Mouse (Mus musculus) hindbrain, embryonic 16.5 days (tissue): Measurements from ENCODE around the gene Tmem8. TPM values are rescaled to one million over a fixed set of nuclear protein-coding genes. Genes with fewer than 3 reads are reported as not detected.
"Not testable (repeated sequence)": the region's sequence is repeated elsewhere in the genome, so short reads cannot be mapped to it uniquely, and the experiment has no call there.

ENCODE experiments used
- ATAC-seq: fragments of 200-750 bp; cut with Nextera tagmentation; 2 replicates; pipeline ENCODE4 v1.8.0; 2017; ENCODE audit warnings: moderate TSS enrichment, moderate library complexity
- H3K27ac ChIP-seq: fragments of 300-500 bp; sonication (generic); 2 replicates; pipeline ENCODE4 v1.5.1; 2014; ENCODE audit warnings: low read depth, mild to moderate bottlenecking, control low read depth, low read length, moderate library complexity
- H3K27me3 ChIP-seq: fragments of 300-500 bp; sonication (generic); replicated peaks from 2 replicates; pipeline ENCODE4 v1.6.1; 2014; ENCODE audit warnings: low read length; ENCODE audit not compliant: control insufficient read depth, insufficient read depth
- H3K36me3 ChIP-seq: fragments of 300-500 bp; sonication (generic); 2 replicates; pipeline ENCODE4 v1.6.1; 2014; ENCODE audit warnings: mild to moderate bottlenecking, low read length, moderate library complexity, mixed read lengths; ENCODE audit not compliant: control insufficient read depth, insufficient read depth
- H3K4me1 ChIP-seq: fragments of 300-500 bp; sonication (generic); 2 replicates; pipeline ENCODE4 v1.6.1; 2014; ENCODE audit warnings: low read depth, low read length; ENCODE audit not compliant: control insufficient read depth, insufficient read depth
- H3K4me2 ChIP-seq: fragments of 300-500 bp; sonication (generic); 2 replicates; pipeline ENCODE4 v1.6.1; 2014; ENCODE audit warnings: mild to moderate bottlenecking, low read length, control low read depth, moderate library complexity
- H3K4me3 ChIP-seq: fragments of 300-500 bp; sonication (generic); 2 replicates; pipeline ENCODE4 v1.5.1; 2014; ENCODE audit warnings: mild to moderate bottlenecking, low read length, control low read depth, moderate library complexity
- H3K9ac ChIP-seq: fragments of 300-500 bp; sonication (generic); 2 replicates; pipeline ENCODE4 v1.6.1; 2014; ENCODE audit warnings: low read depth, mild to moderate bottlenecking, control low read depth, low read length, moderate library complexity
- H3K9me3 ChIP-seq: fragments of 300-500 bp; sonication (generic); 2 replicates; pipeline ENCODE4 v1.6.1; 2014; ENCODE audit warnings: mild to moderate bottlenecking, low read length, moderate library complexity; ENCODE audit not compliant: control insufficient read depth
- WGBS: fragments of 180-500 bp; shearing (Covaris S2); extraction: QIAGEN DNeasy Blood & Tissue Kit; methylation state at CpG from one replicate; pipeline ENCODE4 v1.1.7; 2014; 5-methylcytosine and 5-hydroxymethylcytosine counted together
- polyA plus RNA-seq: library from polyadenylated mRNA; unstranded; fragments of >200 nt; fragmentation: Nextera tagmentation; extraction: Ambion mirVana; gene quantifications from 2 replicates; pipeline ENCODE4 v1.2.1, GENCODE M21; 2015

Gene Tmem8
- polyA plus RNA-seq, 1 experiment from 2014 or later: 4.0 TPM

- no peaks in the 10 kb centered on the region for H3K36me3 ChIP-seq
- H3K27ac ChIP-seq: no peak overlapping the region
- H3K9ac ChIP-seq: no peak overlapping the region
- no peak overlapping the region for H3K4me2 ChIP-seq
- 67% methylated on average over 4 of the region's 4 CpGs for WGBS
- H3K9me3 ChIP-seq: no peaks in the 10 kb centered on the region
- H3K4me1 ChIP-seq: no peaks in the 10 kb centered on the region
- no peaks in the 10 kb centered on the region; the same call in 1 of the 2 replicates for H3K27me3 ChIP-seq
- no peak overlapping the region for H3K4me3 ChIP-seq
- no peak for ATAC-seq
Measured at GRCm38 (mm10) chr17:26105619-26106018, 7.5 kb upstream of the Tmem8 start.

DNA sequence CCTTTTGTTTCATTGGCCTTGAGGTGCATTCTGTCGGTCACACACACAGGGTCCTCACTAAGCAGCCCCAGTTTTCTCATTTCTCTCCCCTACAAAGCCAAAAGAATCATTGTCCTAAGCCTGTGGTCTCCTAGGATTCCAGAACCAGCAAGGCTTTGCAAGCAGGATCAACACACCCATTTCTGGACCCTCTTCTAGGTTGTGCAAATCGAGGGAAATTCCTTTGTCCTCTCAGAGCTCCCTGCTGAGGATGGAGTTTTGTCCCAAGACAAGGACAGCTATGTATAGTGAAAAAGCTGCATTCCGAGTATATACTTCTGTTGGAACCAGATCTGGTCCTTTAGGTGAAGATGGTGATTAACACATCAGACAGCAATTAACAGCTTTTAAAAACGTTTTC is 2.9 kb upstream of the Tmem8 start:
- H3K36me3 ChIP-seq: no peaks in the 10 kb centered on the region
- no peak for ATAC-seq
- no peak overlapping the region for H3K4me3 ChIP-seq
- peaks cover 9% of the 10 kb centered on the region for H3K4me1 ChIP-seq
- no peak overlapping the region for H3K27ac ChIP-seq
- H3K27me3 ChIP-seq: peaks cover 11% of the 10 kb centered on the region
- 18% methylated on average over 4 of the region's 4 CpGs for WGBS
- no peak overlapping the region for H3K9ac ChIP-seq
- H3K9me3 ChIP-seq: no peaks in the 10 kb centered on the region
- no peak overlapping the region for H3K4me2 ChIP-seq

DNA sequence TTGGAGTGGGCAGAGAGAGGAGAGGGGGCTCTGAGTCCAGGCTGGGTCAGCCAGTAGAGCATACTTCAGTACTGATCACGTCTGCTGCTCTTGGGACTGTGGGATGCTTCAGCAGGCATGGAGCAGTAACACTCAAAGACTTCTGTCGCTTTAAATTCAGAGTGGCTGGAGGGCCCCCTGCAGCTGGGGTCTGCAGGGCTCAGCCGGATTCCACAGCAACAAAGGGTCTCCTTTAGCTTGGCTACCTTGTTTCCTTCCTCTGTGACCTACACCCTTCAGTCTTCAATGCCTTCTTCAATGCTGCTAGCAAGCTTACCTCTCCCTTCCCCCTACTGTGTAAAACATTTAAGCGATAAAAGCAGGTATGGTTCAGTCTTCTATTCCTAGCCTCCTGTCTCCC is 2.1 kb upstream of the Tmem8 start:
- Histone ChIP-seq H3K27me3 (peaks cover 20% of the 10 kb centered on the region), H3K9ac (no peak overlapping the region), H3K27ac (no peak overlapping the region), H3K4me2 (no peak overlapping the region), H3K9me3 (no peaks in the 10 kb centered on the region), H3K36me3 (no peaks in the 10 kb centered on the region), H3K4me3 (no peak overlapping the region), H3K4me1 (peaks cover 9% of the 10 kb centered on the region)
- WGBS: 4% methylated on average over 4 of the region's 4 CpGs
- no peak for ATAC-seq

DNA sequence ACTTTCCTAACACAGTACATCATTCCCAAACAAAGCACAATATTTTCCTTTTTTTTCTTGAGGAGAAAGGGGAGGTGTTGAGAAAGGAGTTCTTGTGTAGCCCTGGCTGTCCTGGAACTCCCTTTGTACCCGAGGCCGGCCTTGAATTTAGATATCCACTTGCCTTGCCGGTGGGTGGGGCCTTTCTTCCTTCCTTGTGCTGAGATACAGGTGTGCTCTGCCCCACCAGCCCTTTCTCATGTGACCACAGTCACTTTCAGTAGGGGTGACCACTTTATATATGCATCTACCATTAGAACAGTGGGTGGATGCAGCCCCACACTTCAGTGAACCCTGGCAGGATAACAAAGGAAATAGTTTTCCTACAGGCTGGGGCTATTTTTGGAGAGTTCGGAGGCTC is 1.4 kb upstream of the Tmem8 start:
- Histone ChIP-seq H3K27me3 (peaks cover 24% of the 10 kb centered on the region), H3K9ac (no peak overlapping the region), H3K9me3 (no peaks in the 10 kb centered on the region), H3K4me1 (peaks cover 9% of the 10 kb centered on the region), H3K4me3 (no peak overlapping the region), H3K4me2 (no peak overlapping the region), H3K36me3 (no peaks in the 10 kb centered on the region), H3K27ac (no peak overlapping the region)
- WGBS: 28% methylated on average over 4 of the region's 4 CpGs
- ATAC-seq: no peak

- peak overlapping the region; percentile 90 for H3K4me2 ChIP-seq
- H3K9ac ChIP-seq: peak overlapping the region; percentile 94
- no peaks in the 10 kb centered on the region for H3K9me3 ChIP-seq
- H3K27ac ChIP-seq: no peak overlapping the region
- H3K36me3 ChIP-seq: no peaks in the 10 kb centered on the region
- peak overlapping the region; percentile 71 for H3K4me3 ChIP-seq
- 0 out of 2 replicates have a peak, but pooled peaks have one; percentile 3 for ATAC-seq
- WGBS: 18% methylated on average over 14 of the region's 14 CpGs
- H3K27me3 ChIP-seq: peaks cover 30% of the 10 kb centered on the region
- peaks cover 9% of the 10 kb centered on the region for H3K4me1 ChIP-seq
Measured at GRCm38 (mm10) chr17:26112751-26113150, 348 bp upstream of the Tmem8 start.

GRCm38 (mm10) chr17:26114061-26114460 is 962 bp downstream of the Tmem8 start:
- no peaks in the 10 kb centered on the region for H3K9me3 ChIP-seq
- H3K4me2 ChIP-seq: peak overlapping the region; percentile 90
- H3K27ac ChIP-seq: no peak overlapping the region
- H3K36me3 ChIP-seq: no peaks in the 10 kb centered on the region
- H3K27me3 ChIP-seq: peaks cover 34% of the 10 kb centered on the region
- 9% methylated on average over 8 of the region's 8 CpGs for WGBS
- H3K4me1 ChIP-seq: peaks cover 9% of the 10 kb centered on the region
- no peak for ATAC-seq
- H3K4me3 ChIP-seq: peak overlapping the region; percentile 71
- H3K9ac ChIP-seq: peak overlapping the region; percentile 94

DNA sequence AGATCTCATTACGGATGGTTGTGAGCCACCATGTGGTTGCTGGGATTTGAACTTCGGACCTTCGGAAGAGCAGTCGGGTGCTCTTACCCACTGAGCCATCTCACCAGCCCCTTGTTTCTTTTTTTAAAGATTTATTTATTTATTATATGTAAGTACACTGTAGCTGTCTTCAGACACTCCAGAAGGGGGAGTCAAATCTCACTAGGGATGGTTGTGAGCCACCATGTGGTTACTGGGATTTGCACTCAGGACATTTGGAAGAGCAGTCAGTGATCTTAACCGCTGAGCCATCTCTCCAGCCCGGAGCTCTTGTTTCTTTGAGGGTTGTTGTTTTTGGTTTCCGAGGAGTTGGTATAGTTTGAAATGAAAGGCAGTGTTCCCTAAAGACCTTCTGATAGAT is 1.4 kb downstream of the Tmem8 start:
- WGBS: 62% methylated on average over 7 of the region's 7 CpGs
- not testable (repeated sequence) for H3K36me3 ChIP-seq, H3K27ac ChIP-seq, H3K9me3 ChIP-seq, H3K9ac ChIP-seq, H3K4me1 ChIP-seq, H3K4me3 ChIP-seq, ATAC-seq, H3K4me2 ChIP-seq
- peaks cover 34% of the 10 kb centered on the region for H3K27me3 ChIP-seq

DNA sequence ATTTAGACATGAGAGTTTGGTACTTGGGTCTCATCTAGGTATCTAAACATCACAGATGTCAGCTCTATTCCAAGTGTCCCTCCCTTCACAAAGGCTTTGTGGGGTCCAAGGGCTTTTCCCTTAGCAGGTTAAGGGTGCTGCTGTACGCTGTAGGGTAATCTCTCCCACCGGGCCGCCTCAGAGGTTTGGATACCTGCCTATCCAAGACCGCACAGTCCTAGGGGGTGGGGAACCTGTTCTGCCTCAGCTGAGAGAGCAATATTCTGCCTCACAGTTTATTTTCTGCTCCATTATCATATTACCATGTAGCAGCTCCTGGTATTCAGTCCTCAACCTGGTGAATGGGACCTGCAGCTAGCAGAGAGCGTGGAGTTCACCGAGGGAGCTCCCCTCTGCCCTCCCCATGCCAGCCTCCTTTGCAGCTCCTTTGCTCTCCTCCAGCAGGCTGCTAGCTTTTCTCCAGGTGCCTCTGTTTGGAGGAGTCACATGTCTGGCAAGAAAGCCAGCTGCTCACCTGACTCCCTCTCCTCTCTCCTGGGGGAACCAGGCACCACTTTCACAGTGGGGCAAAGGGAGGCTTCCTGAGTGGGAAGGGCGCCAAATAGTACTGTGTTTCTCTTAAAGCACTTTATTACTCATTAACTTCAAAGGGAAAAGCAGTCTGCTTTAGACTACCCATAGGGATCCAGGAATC is 2.3 kb downstream of the Tmem8 start:
- Histone ChIP-seq H3K9me3 (no peaks in the 10 kb centered on the region), H3K4me1 (peaks cover 13% of the 10 kb centered on the region)
- WGBS: 84% methylated on average over 7 of the region's 7 CpGs

GRCm38 (mm10) chr17:26115956-26116487 is 2.9 kb downstream of the Tmem8 start:
- no peak overlapping the region for H3K27ac ChIP-seq
- H3K9ac ChIP-seq: no peak overlapping the region
- WGBS: 67% methylated on average over 3 of the region's 3 CpGs
- no peak overlapping the region for H3K4me3 ChIP-seq
- no peaks in the 10 kb centered on the region for H3K36me3 ChIP-seq
- H3K4me1 ChIP-seq: peaks cover 13% of the 10 kb centered on the region
- no peak for ATAC-seq
- no peaks in the 10 kb centered on the region for H3K9me3 ChIP-seq
- H3K4me2 ChIP-seq: no peak overlapping the region
- H3K27me3 ChIP-seq: peaks cover 34% of the 10 kb centered on the region

More for the DNA sequence above, 2.3 kb downstream of the Tmem8 start:
- ATAC-seq: no peak
- H3K4me2 ChIP-seq: no peak overlapping the region
- H3K36me3 ChIP-seq: no peaks in the 10 kb centered on the region
- H3K9ac ChIP-seq: no peak overlapping the region
- no peak overlapping the region for H3K27ac ChIP-seq
- no peak overlapping the region for H3K4me3 ChIP-seq
- peaks cover 34% of the 10 kb centered on the region for H3K27me3 ChIP-seq
